Mouse (Mus musculus): Measurements from ENCODE around the gene Nup62.
"Not testable (repeated sequence)": the region's sequence is repeated elsewhere in the genome, so short reads cannot be mapped to it uniquely, and the experiment has no call there.

The Nup62 gene

GRCm38 (mm10) chr7:44866276-44867009 lies 50.6 kb downstream of the Nup62 start:
- peak; percentile 63 for DNase-seq

- DNase-seq: no peak
Measured at GRCm38 (mm10) chr7:44867010-44867702, 51.3 kb downstream of the Nup62 start.

GRCm38 (mm10) chr7:44867802-44868201 lies 51.9 kb downstream of the Nup62 start:
- no peak for DNase-seq

- DNase-seq: peak; percentile 37
Measured at GRCm38 (mm10) chr7:44868465-44868864, 52.6 kb downstream of the Nup62 start.

- DNase-seq: peak; percentile 74
Measured at GRCm38 (mm10) chr7:44868919-44869696, 53.2 kb downstream of the Nup62 start.

GRCm38 (mm10) chr7:44869697-44870528 lies 54.0 kb downstream of the Nup62 start, which contains the start of gene Ptov1:
Ptov1 (minus strand) TSS chr7:44869788.
- DNase-seq: peak; percentile 93

- DNase-seq: no peak
Measured at GRCm38 (mm10) chr7:44870614-44871013, 54.7 kb downstream of the Nup62 start.

GRCm38 (mm10) chr7:44871181-44871580 lies 55.3 kb downstream of the Nup62 start:
- no peak for DNase-seq

GRCm38 (mm10) chr7:44871774-44872173 lies 55.9 kb downstream of the Nup62 start:
- not testable (repeated sequence) for DNase-seq

- DNase-seq: no peak
Measured at GRCm38 (mm10) chr7:44877833-44878232, 61.9 kb downstream of the Nup62 start.

Data from kidney, adult 18-20 months (tissue).